Mouse (Mus musculus) cerebellum, adult 8-10 months (tissue): Measurements from ENCODE around the gene Sec22c.

Experiments used
- DNase-seq: peaks from one replicate; pipeline ENCODE4 v3.0.0; 2022

The Sec22c gene

GRCm38 (mm10) chr9:121704646-121705625 is at the start of gene Sec22c:
Gene Sec22c, minus strand, starts transcription at chr9:121705490.
- peak; percentile 83 for DNase-seq

- no peak for DNase-seq
Observed at GRCm38 (mm10) chr9:121754624-121755023, 49.3 kb upstream of the Sec22c start.

GRCm38 (mm10) chr9:121752774-121753173 is 47.5 kb upstream of the Sec22c start:
- no peak for DNase-seq

GRCm38 (mm10) chr9:121744051-121744450 is 38.8 kb upstream of the Sec22c start:
- no peak for DNase-seq

- no peak for DNase-seq
Observed at GRCm38 (mm10) chr9:121741168-121741567, 35.9 kb upstream of the Sec22c start.

GRCm38 (mm10) chr9:121740490-121740889 is 35.2 kb upstream of the Sec22c start:
- no peak for DNase-seq

GRCm38 (mm10) chr9:121719347-121720331 is 14.3 kb upstream of the Sec22c start:
- peak; percentile 60 for DNase-seq

GRCm38 (mm10) chr9:121718792-121719318 is 13.6 kb upstream of the Sec22c start, which contains the start of gene Nktr:
Gene Nktr, plus strand, starts transcription at chr9:121719169.
- DNase-seq: peak; percentile 97

GRCm38 (mm10) chr9:121718070-121718705 is 12.9 kb upstream of the Sec22c start:
- DNase-seq: no peak

- DNase-seq: no peak
Observed at GRCm38 (mm10) chr9:121717048-121717447, 11.8 kb upstream of the Sec22c start.

GRCm38 (mm10) chr9:121710584-121710975 is 5.3 kb upstream of the Sec22c start:
- no peak for DNase-seq

GRCm38 (mm10) chr9:121709898-121710583 is 4.8 kb upstream of the Sec22c start, which contains the start of gene Ss18l2:
Gene Ss18l2, plus strand, starts transcription at chr9:121710329.
- peak; percentile 97 for DNase-seq

- DNase-seq: no peak
Observed at GRCm38 (mm10) chr9:121708506-121709486, 3.5 kb upstream of the Sec22c start.

GRCm38 (mm10) chr9:121707801-121708200 is 2.5 kb upstream of the Sec22c start:
- DNase-seq: no peak

- no peak for DNase-seq
Observed at GRCm38 (mm10) chr9:121706029-121706675, 862 bp upstream of the Sec22c start.

GRCm38 (mm10) chr9:121704261-121704645 is 1.0 kb downstream of the Sec22c start:
- no peak for DNase-seq

- DNase-seq: peak; percentile 63
Observed at GRCm38 (mm10) chr9:121697150-121698049, 7.9 kb downstream of the Sec22c start.

- no peak for DNase-seq
Observed at GRCm38 (mm10) chr9:121696626-121697025, 8.7 kb downstream of the Sec22c start.

- no peak for DNase-seq
Observed at GRCm38 (mm10) chr9:121694736-121695135, 10.6 kb downstream of the Sec22c start.
